Mouse (Mus musculus) gastrocnemius, postnatal 25 days (tissue): ENCODE measurements at regions not wholly inside any gene's neighbourhood (a gene's known extent, or its start where the extent isn't known, plus 50 kb on each side); places are given as distances from the start of the nearest gene placed in this dataset.

ENCODE experiments used
- DNase-seq: peaks from one replicate; pipeline ENCODE4 v3.0.0; 2022

DNA sequence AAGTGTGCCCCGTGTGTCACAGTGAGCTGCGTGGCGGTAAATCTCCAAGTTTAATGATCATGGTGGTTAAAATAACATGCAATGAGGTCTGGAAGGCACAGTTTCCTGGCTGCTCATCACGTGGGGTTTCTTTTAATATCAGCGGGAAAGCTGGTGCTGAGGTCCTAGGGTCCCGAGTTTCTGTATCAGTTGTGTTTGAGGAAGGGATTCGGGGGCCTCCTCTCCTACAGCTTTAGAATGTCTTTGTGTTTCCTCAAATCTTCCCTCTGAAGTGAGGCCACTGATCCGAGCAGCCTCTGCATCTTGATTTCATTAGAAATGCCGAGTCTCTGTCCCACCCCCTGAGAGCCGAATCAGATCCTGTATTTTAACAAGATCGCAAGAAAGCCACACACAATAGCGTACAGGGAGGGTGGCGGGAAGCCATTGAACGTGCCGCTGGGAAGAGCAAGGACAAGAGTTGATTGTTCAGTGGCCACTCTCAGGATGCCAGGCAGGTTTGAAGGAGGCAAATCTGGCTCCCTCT, 215.5 kb downstream of the Ppp4r2 start:
- no peak for DNase-seq

DNA sequence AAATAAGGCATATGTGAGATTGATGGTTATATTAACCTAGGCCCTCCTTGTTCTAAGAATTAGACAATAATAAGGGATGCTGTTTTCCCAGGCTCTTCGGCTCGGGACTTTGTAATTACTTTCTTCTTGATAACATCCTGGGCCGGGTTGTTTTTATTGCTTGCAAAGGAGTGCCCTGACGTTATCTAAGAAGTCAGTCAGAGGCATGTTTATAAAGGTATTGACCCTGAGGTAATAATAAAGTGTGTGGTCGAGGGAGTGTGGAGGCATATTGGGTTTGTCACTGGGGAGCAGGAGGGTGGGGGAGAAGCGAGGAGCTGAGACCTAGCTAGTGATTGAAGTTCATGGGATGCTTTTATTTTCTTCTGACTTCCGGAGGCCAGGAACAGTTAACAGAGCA, 221.5 kb downstream of the Ppp4r2 start:
- no peak for DNase-seq

DNA sequence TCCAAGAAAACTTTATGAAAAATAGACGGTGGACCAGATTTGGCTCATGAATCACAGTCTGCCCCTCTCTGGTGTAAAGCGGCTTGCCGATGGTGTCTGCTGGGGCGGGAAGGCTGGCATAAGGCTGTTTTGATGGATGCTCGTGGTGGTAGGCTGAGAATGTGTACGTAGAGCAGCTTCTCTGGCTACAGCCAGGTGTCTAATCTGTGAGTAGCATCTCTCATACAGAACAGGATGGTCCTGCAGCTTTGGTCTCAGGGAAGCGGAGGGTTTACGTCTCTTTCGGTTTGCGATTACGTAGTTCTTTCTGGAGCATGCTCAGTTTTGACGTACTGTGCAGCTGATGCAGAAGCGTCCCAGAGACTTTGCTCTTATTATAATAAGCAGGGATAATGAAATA, 222.9 kb downstream of the Ppp4r2 start:
- DNase-seq, result no peak

DNA sequence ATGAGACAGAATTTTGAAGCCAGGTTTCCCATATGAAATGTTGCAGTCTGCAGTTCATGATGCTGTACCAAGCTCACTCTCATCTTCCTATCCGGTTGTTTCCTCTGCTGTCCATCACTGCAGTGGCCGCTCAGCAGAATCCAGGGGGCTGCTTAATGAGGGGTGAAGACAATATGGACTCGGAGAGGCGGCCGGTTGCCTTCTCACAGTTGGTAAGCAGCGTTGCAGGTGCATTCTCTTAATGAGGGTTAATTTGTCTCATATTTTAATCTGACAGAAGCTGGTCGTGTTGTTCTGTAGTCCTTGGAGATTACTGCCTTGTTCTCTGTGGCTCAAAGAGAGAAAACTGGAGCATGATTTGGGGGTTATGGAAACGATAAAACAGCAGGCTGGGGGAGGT, 225.6 kb downstream of the Ppp4r2 start:
- DNase-seq, result no peak

DNA sequence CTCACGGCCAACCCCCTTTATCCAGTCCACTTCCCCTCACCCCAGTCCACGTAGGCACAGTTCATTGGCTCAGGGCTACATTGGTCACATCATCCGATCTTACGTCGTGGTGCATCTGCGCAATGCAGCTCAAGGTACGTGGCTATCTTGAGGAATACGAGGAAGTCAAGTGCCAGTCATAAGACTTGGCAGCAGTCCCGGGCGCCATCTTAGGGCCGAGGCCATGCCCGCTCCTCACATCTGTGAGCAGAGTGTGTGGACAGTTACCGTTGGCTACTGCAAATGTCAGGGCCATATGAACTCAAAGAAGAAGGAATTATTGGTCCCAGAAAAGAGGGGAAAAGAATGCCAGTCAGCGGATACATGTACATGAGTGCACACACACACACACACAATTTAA, 228.8 kb downstream of the Ppp4r2 start:
- DNase-seq, result no peak

DNA sequence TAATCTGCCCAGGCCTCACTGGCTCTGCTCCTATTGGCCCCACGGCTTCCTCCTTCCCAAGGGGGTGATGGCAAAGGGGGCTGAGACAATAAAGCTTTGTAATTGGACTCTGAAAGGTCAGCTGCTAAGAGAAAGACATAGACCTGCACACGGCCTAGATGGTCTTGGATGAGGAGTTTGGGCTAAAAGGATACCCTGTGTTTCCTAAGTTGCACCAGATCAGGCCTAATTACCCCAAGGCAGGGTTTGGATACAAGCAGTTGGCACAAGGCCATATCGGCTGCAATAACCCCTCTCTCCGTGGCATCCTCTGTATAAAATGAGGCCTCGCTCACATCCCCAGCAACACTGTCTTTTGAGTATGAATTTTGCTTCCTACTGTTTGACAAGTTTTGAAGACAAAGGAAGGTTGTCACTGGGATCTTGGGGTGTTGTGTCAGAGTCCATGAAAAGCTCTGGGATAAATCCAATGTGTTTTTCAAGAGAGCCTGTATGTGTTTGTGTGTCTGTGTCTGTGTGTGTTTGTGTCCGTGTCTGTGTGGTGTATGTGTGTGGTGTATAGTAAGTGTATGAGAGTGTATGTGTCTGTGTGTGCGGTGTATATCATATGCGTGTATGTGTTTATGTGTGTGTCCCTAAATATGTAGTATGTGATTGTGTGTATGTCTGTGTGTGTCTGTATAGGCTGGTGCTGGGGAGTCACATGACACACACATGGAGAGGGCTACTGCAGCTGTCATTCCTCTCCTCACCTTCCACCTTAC, 242.5 kb downstream of the Ppp4r2 start:
- DNase-seq, result no peak

DNA sequence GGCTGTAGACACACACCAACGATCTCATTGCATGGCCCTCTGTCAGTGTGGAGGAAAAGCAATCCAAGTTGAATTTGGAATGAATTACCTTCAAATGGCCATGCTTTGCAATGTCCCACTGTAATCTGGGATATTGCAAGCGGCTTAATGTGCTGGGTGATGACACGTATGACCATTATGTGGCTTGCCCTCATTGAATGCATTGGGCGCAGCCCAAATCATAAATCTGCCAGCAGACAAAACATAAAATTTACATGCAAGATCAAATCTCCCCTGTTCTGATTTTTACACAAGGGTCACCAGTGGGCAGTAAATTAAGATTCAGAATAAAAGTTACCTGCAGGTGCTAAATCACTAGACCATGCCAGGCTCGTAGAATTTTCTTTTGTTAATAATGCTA, 244.9 kb downstream of the Ppp4r2 start:
- no peak for DNase-seq

DNA sequence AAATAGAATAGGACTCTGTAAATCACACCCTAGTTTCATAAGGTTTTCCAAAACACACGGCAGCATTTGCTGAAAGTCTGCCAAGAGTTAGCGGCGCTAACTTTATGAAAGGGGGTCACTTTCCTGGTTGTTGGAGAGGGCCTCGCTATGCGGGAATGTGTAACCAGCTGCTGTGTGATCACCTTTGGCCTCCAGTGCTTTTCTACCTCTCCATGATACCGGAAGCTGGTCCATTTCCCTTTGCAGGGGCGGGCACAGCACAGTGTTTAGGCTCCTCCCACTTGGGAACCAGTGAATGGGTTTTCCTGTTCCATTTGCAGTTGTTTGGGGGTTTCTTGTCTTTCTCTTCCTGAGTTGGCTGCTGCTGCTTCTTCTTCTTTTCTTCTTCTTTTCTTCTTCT, 250.3 kb downstream of the Ppp4r2 start:
- DNase-seq, result no peak

DNA sequence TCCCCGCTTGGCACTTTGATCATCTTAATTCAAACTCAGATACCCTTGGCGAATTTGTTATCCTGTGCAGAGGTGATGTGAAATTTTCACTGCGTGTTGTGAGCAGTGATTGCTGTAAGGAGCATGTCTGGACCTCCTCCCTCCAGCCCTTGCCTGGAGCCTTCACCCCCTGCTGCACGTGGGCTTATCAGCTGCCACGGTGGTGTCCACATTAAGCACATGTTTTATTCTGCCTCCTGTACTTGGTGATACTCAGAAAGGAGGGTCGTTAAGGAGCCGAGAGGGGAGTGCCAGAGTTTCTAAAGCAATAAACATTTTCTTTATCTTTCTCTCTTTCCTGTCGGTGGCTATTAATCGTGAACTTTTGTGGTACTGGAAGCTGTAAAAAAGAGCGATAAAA, 258.8 kb downstream of the Ppp4r2 start:
- DNase-seq, result no peak
